Mouse (Mus musculus): Measurements from ENCODE around the gene Hspa8.

DNA sequence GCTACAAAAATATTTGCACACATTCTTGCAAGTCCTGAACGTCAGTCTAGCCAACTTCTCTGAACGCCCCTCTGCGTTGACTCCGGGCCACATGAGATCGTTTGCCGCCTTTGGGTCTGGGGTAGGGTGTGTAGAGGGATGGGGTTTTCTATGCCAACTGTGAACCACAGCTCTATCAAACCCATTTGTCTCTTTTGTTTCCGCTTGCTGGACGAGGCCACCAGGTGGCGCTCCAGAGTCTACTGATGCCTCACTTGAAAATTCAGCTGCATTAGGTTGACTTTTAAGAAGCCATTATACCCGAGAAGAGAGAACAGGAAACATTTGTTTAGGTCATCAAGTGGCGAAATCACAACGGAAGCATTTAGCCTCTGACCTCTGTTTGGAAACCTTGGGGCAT, 33.8 kb downstream of the Hspa8 start:
- TF ChIP-seq EP300 (IDR thresholded peaks at IDR 0.05; ENCODE audit: low read depth), result no peak
- peak; percentile 90 for TF ChIP-seq CTCF (IDR thresholded peaks at IDR 0.05; ENCODE audit: low read depth)
